10 mouse cellular contexts compared by ENCODE assay signal in genomic region chr1:62723891-62724290, GRCm38 (mm10). TPM values are rescaled to one million over a fixed set of nuclear protein-coding genes. Genes with fewer than 3 reads are reported as not detected.
DNase-seq lines count a peak whose midpoint lies in the region; ATAC-seq and TF ChIP-seq lines count a peak whose summit lies in the region.
"Had no signal": no experiment of that assay in that cellular context is flagged by ENCODE, and none has a peak within 500 bp of the region (broad histone marks: within the 10 kb centered on the region; RNA-seq: fewer than 3 reads in every experiment).

No protein-coding gene starts in this region.

- peaks cover 12% of the 10 kb centered on the region for H3K4me1 ChIP-seq in kidney, postnatal 0 days (replicated peaks; ENCODE audit: insufficient read depth, low read length)
- peaks cover 78% of the 10 kb centered on the region for H3K4me1 ChIP-seq in bone marrow macrophage, adult 2 months (ENCODE audit: control insufficient read depth, insufficient read depth, low read length)
- H3K4me1 ChIP-seq in intestine, embryonic 16.5 days (ENCODE audit: control insufficient read depth, insufficient read depth, low read length) = peaks cover 13% of the 10 kb centered on the region; the same call in 1 of the 2 replicates

- intact Hi-C loops in gastrocnemius, adult 2 months (cut with DNase I) = no loop called here
- intact Hi-C loops in gastrocnemius, postnatal 14 days (cut with DNase I; ENCODE audit: low total_unique reads) = no loop called here

- H3K4me2 ChIP-seq in kidney, postnatal 0 days (ENCODE audit: low read length) = no peak overlapping the region
- no peak overlapping the region for H3K4me2 ChIP-seq in intestine, embryonic 16.5 days (ENCODE audit: low read depth, low read length)
- H3K4me2 ChIP-seq: midbrain, embryonic 12.5 days had no signal

- TF ChIP-seq POLR2A in bone marrow macrophage, adult 2 months (IDR thresholded peaks at IDR 0.05; ENCODE audit: borderline replicate concordance, low read depth, low read length) = no peak

- H3K27ac ChIP-seq in gastrocnemius, adult 2 months = peak overlapping the region; percentile 83
- peak overlapping the region; percentile 67; the same call in 1 of the 2 replicates for H3K27ac ChIP-seq in kidney, postnatal 0 days
- H3K27ac ChIP-seq in bone marrow macrophage, adult 2 months (ENCODE audit: insufficient read depth, low read depth, low read length) = peak overlapping the region; percentile 99
- peak overlapping the region; percentile 6; the same call in 1 of the 2 replicates for H3K27ac ChIP-seq in intestine, embryonic 16.5 days (ENCODE audit: low read length)
- H3K27ac ChIP-seq: midbrain, embryonic 12.5 days had no signal

- 0 out of 2 replicates have a peak, but pooled peaks cover 4% of the 10 kb centered on the region for H3K36me3 ChIP-seq in kidney, postnatal 0 days (ENCODE audit: insufficient read depth, low read length)
- H3K36me3 ChIP-seq in intestine, embryonic 16.5 days (ENCODE audit: control insufficient read depth, insufficient read depth, low read length) = no peaks in the 10 kb centered on the region
- H3K36me3 ChIP-seq: midbrain, embryonic 12.5 days had no signal

- no peak overlapping the region for H3K4me3 ChIP-seq in gastrocnemius, adult 2 months
- no peak overlapping the region for H3K4me3 ChIP-seq in kidney, postnatal 0 days (replicated peaks; ENCODE audit: low read depth, low read length)
- H3K4me3 ChIP-seq in bone marrow macrophage, adult 2 months (ENCODE audit: insufficient read depth, low read length) = peak overlapping the region; percentile 4; the same call in 1 of the 2 replicates
- H3K4me3 ChIP-seq in intestine, embryonic 16.5 days (ENCODE audit: low read length) = no peak overlapping the region
- H3K4me3 ChIP-seq: midbrain, embryonic 12.5 days had no signal

- H3K9ac ChIP-seq in kidney, postnatal 0 days (ENCODE audit: low read depth, low read length) = no peak overlapping the region
- H3K9ac ChIP-seq in intestine, embryonic 16.5 days (ENCODE audit: low read depth, low read length) = no peak overlapping the region
- H3K9ac ChIP-seq: midbrain, embryonic 12.5 days had no signal

- TF ChIP-seq CTCF in gastrocnemius, adult 2 months (IDR thresholded peaks at IDR 0.05) = no peak
- no peak for TF ChIP-seq CTCF in kidney, postnatal 0 days (IDR thresholded peaks at IDR 0.05; ENCODE audit: low read depth)
- no peak for TF ChIP-seq CTCF in bone marrow macrophage, adult 2 months (IDR thresholded peaks at IDR 0.05; ENCODE audit: low read depth, low read length)

- 78% methylated on average over 5 of the region's 5 CpGs for WGBS in kidney, postnatal 0 days
- 85% methylated on average over 5 of the region's 5 CpGs for WGBS in intestine, embryonic 16.5 days

- H3K27me3 ChIP-seq in kidney, postnatal 0 days (ENCODE audit: insufficient read depth, low read length) = no peaks in the 10 kb centered on the region
- H3K27me3 ChIP-seq in intestine, embryonic 16.5 days (replicated peaks; ENCODE audit: control insufficient read depth, insufficient read depth, low read length) = no peaks in the 10 kb centered on the region

- H3K9me3 ChIP-seq in kidney, postnatal 0 days (replicated peaks; ENCODE audit: low read length) = no peaks in the 10 kb centered on the region
- no peaks in the 10 kb centered on the region for H3K9me3 ChIP-seq in intestine, embryonic 16.5 days (ENCODE audit: control insufficient read depth, low read length)
- H3K9me3 ChIP-seq: midbrain, embryonic 12.5 days had no signal

- ATAC-seq in kidney, postnatal 0 days (replicated peaks; ENCODE audit: low FRiP score, low read depth) = no peak
- no peak for ATAC-seq in intestine, embryonic 16.5 days

- DNase-seq in gastrocnemius, adult 2 months = no peak
- no peak for DNase-seq in gastrocnemius, postnatal 14 days
- DNase-seq in kidney, postnatal 0 days (ENCODE audit: low spot score) = no peak
- DNase-seq in kidney, adult 8-10 months = no peak
- DNase-seq in spleen, postnatal 36 days (ENCODE audit: low spot score in 2 of 2) = no peak
- no peak for DNase-seq in thymus, postnatal 14 days
- DNase-seq: cerebellum, postnatal 14 days had no signal

RNA-seq across cellular contexts. Expression of gene Nrp2, which starts 20.8 kb away (rescaled TPM):
- 1 to 10 TPM; 2.9 to 6.8 TPM for total RNA-seq in gastrocnemius, adult 2 months (2021)
- total RNA-seq in gastrocnemius, postnatal 14 days (2021) = 10 to 100 TPM; 13.3 to 14.2 TPM
- polyA plus RNA-seq in kidney, postnatal 0 days (2015; fragmentation: Nextera tagmentation; extraction: Ambion mirVana) = 5.4 and 5.6 TPM in 2 replicates
- polyA plus RNA-seq in bone marrow macrophage, adult 2 months (2012; ENCODE audit: insufficient read depth, insufficient read length, missing spikeins) = 86.4 and 97.2 TPM in 2 replicates
- 23.0 and 23.7 TPM in 2 replicates for polyA plus RNA-seq in intestine, embryonic 16.5 days (2015; fragmentation: Nextera tagmentation; extraction: Ambion mirVana)

Comparison
In these comparisons a context has a peak if more than half of its experiments do, and no peak if none do; other contexts are left out.
1. H3K27ac ChIP-seq: peak in every context shown above with its lines; median percentile 99 in bone marrow macrophage, adult 2 months; 83 in gastrocnemius, adult 2 months; 67 in kidney, postnatal 0 days; 6 in intestine, embryonic 16.5 days.